Mouse (Mus musculus) thymus, adult 2 months (tissue): ENCODE data around the gene Atox1. TPM values are rescaled to one million over a fixed set of nuclear protein-coding genes. Genes with fewer than 3 reads are reported as not detected.

Experiments
- DNase-seq: peaks from one replicate; pipeline ENCODE4 v3.0.0; 2021
- H3K27ac ChIP-seq: fragments of 200-500 bp; 2 replicates; pipeline ENCODE4 v1.5.1; 2012; ENCODE audit warnings: low read length, control low read depth; ENCODE audit not compliant: control insufficient read depth, insufficient read depth
- H3K27me3 ChIP-seq: fragments of 200-500 bp; 2 replicates; pipeline ENCODE4 v1.6.1; 2012; ENCODE audit warnings: mild to moderate bottlenecking, low read length, moderate library complexity, mixed read lengths; ENCODE audit not compliant: control insufficient read depth, insufficient read depth
- H3K36me3 ChIP-seq: fragments of 200-500 bp; 2 replicates; pipeline ENCODE4 v1.6.1; 2012; ENCODE audit warnings: mild to moderate bottlenecking, low read length, moderate library complexity; ENCODE audit not compliant: control insufficient read depth, insufficient read depth
- H3K4me1 ChIP-seq: fragments of 200-500 bp; replicated peaks from 2 replicates; pipeline ENCODE4 v1.6.1; 2012; ENCODE audit warnings: low read length; ENCODE audit not compliant: control insufficient read depth, insufficient read depth
- H3K4me3 ChIP-seq: fragments of 200-500 bp; 2 replicates; pipeline ENCODE4 v1.5.1; 2012; ENCODE audit warnings: mild to moderate bottlenecking, low read length, control low read depth, moderate library complexity; ENCODE audit not compliant: control insufficient read depth, insufficient read depth
- CTCF ChIP-seq: fragments of 200-500 bp; IDR thresholded peaks from 2 replicates; pipeline ENCODE4 v1.5.1; 2012; ENCODE audit warnings: mild to moderate bottlenecking, control low read depth, low read length, moderate library complexity, borderline replicate concordance; ENCODE audit not compliant: control insufficient read depth, poor library complexity, insufficient read depth; ENCODE audit errors: extremely low read depth
- POLR2A ChIP-seq: fragments of 200-500 bp; IDR thresholded peaks from 2 replicates; pipeline ENCODE4 v1.6.1; 2012; ENCODE audit warnings: mild to moderate bottlenecking, low read length, control low read depth, moderate library complexity; ENCODE audit not compliant: control insufficient read depth, poor library complexity, insufficient read depth; ENCODE audit errors: extremely low read depth
- WGBS: fragments of 180-500 bp; shearing (Covaris S2); methylation state at CpG from one replicate; pipeline ENCODE4 v1.1.7; 2018; 5-methylcytosine and 5-hydroxymethylcytosine counted together
- polyA plus RNA-seq: library from polyadenylated mRNA; depleted of rRNA; stranded (reverse); fragments of >200 nt; gene quantifications from 2 replicates; pipeline ENCODE4 v1.2.3, GENCODE M21; 2012; rRNA removed

The Atox1 gene
- polyA plus RNA-seq = 383 and 432 TPM in 2 replicates

DNA sequence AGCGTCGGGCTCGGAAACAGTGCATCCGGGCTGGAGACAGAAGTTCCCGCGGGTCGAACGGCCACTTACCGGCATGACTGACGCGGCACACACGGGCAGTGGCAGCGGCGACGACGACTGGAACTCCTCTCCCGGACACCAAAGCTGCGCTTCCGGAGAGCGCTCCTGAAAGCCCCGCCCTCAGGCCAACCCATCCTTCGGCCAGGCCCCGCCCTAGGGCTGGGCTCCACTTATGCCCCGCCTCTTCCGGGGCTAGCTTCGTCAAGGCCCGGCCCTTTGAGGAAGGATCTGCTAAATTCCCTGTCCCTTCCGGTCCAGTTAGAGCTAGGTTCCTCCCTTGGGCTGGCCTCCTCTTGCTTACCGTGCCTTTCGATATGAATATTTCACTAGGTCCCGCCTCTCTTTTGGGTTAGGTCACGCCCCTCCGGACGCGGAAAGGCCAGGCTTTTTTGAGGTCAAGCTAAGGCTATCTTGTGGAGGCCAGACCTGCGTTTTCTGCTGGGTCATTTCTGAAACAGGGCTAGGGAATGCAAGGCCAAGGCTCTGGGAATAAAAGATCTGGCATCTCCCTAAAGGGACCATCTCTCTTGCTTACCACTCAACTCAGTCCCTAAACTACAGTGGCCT is at the start of gene Atox1:
Gene Atox1 (minus strand): TSS at position 221 of the 627 bp plus-strand sequence.
- WGBS = 2% methylated on average over 36 of the region's 36 CpGs
- Histone ChIP-seq H3K36me3 (no peaks in the 10 kb centered on the region), H3K27me3 (no peaks in the 10 kb centered on the region), H3K4me1 (peaks cover 18% of the 10 kb centered on the region), H3K27ac (no peak within 1 kb of the TSS; the same call in 1 of the 2 replicates), H3K4me3 (peak within 1 kb of the TSS; percentile 68)
- DNase-seq = peak; percentile 88
- peak; percentile 58; the same call in 1 of the 2 replicates for TF ChIP-seq POLR2A
- peak; percentile 7; the same call in 1 of the 2 replicates for TF ChIP-seq CTCF

DNA sequence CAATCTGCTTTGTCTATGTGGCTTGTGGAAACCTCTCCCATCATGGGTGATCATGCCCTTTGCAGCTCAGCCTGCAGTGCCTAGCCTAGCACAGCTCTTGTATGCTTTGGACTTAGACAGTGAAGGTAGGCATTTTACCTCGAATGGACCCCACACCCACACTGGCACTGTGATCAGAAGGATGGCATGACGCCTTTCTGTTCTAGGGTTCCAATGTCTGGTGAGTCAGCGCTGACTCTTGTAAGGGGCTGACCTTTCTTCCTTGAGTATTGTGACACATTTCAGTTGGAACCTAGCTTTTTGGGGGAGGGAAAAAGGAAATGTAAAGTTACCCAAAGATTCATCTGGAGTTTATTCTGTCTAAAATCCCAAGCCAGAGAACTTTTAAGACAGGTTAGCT is 44.4 kb upstream of the Atox1 start:
- no peak overlapping the region for H3K27ac ChIP-seq
- H3K4me1 ChIP-seq = no peaks in the 10 kb centered on the region
- TF ChIP-seq CTCF = no peak
- no peak for TF ChIP-seq POLR2A
- WGBS = 85% methylated on average over 3 of the region's 3 CpGs
- no peaks in the 10 kb centered on the region for H3K27me3 ChIP-seq
- H3K4me3 ChIP-seq = no peak overlapping the region
- no peak for DNase-seq
- H3K36me3 ChIP-seq = peaks cover 3% of the 10 kb centered on the region; the same call in 1 of the 2 replicates

DNA sequence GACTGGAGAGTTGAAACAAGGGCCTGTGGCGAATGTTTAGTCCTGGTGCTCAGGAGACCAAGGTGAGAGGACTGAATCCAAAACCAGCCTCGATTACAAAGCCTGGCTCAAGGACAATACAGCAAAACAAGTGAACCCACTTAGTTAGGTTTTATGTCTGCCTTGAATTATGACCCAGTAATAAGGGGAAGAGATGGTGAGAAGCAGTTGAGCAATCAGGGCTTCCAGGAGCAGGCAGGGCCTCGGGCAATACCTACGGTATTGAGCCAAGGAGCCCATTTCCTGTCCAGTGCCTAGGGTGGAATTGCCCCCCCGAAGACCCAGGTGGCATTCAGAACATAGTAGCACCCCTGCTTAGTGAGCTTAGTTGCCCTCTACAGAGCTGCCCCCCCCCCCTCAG is 41.8 kb upstream of the Atox1 start:
- peaks cover 18% of the 10 kb centered on the region for H3K36me3 ChIP-seq
- H3K4me1 ChIP-seq = no peaks in the 10 kb centered on the region
- H3K4me3 ChIP-seq = no peak overlapping the region
- DNase-seq = no peak
- no peaks in the 10 kb centered on the region for H3K27me3 ChIP-seq
- 84% methylated on average over 5 of the region's 5 CpGs for WGBS
- no peak overlapping the region for H3K27ac ChIP-seq
- no peak for TF ChIP-seq CTCF
- TF ChIP-seq POLR2A = no peak

DNA sequence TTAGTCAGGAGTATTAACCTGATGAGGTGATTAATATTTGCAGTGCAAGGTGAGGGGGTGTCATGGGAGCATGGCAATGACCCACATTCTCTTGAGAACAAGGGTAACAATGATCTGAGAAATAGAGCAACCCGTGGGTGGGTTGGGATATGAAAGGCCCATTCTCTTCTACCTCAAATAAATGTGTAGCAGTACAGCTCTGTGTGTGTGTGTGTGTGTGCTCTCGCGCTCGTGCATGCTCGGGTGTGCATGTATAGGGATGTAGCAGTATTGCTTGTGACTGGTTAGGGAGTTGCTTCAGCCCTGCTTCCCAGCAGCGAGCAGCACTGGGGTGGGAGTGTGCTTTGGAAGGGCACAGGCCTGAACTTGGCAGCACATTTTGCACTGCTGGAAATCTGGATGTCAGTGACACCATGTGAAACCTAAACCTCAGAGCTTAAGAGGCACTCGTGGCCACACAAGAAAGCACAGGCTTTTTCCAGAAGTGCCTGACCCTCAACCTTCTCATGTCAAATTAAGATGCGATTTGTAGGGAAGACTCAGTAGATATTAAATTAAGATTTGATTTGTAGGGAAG is 41.0 kb upstream of the Atox1 start:
- Histone ChIP-seq H3K27ac (no peak overlapping the region), H3K27me3 (no peaks in the 10 kb centered on the region), H3K4me1 (no peaks in the 10 kb centered on the region), H3K36me3 (peaks cover 23% of the 10 kb centered on the region), H3K4me3 (no peak overlapping the region)
- WGBS = 93% methylated on average over 8 of the region's 8 CpGs
- DNase-seq = no peak
- TF ChIP-seq POLR2A = no peak
- no peak for TF ChIP-seq CTCF

DNA sequence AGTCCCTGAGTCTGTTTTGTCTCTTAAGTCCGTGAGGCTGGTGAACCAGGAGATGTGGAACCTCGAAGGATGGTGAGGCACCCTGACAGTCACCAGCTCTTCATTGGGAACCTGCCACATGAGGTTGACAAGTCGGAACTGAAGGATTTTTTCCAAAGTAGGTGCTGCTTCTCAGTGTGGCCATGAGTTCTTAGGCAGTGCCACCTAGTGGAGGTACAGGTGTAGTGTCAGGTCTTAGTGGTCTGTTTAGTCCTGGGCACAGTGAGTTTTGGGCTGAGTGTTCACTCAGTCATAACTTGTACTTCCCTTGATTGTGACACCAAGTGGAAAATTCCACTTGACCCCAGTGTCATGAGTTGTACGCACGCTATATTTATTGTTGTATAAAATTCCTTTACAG is 36.8 kb upstream of the Atox1 start:
- peaks cover 63% of the 10 kb centered on the region for H3K36me3 ChIP-seq
- TF ChIP-seq CTCF (no peak), POLR2A (no peak)
- 71% methylated on average over 5 of the region's 5 CpGs for WGBS
- H3K4me3 ChIP-seq = no peak overlapping the region
- peak; percentile 43 for DNase-seq
- H3K27me3 ChIP-seq = no peaks in the 10 kb centered on the region
- H3K4me1 ChIP-seq = no peaks in the 10 kb centered on the region
- no peak overlapping the region for H3K27ac ChIP-seq

DNA sequence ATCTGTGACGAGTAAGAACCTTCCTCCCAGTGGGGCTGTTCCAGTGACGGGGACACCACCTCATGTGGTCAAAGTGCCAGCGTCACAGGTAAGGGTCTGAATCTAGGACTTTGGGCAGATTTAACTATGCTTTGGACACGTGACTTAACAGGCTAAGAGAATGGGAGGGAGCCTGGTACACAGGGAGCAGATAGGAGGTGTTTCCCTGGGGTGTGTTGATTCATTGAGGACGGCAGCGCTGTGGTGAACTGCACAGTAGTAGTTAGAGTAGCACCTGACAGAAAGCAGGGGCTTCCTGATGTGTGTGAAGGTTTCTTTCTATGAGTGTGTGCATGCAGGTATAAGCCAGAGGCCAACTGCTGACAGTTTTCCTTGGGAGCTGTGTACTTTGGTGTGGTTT is 35.1 kb upstream of the Atox1 start:
- no peak for TF ChIP-seq POLR2A
- TF ChIP-seq CTCF = no peak
- Histone ChIP-seq H3K36me3 (peaks cover 81% of the 10 kb centered on the region), H3K27ac (no peak overlapping the region), H3K27me3 (no peaks in the 10 kb centered on the region), H3K4me1 (no peaks in the 10 kb centered on the region), H3K4me3 (no peak overlapping the region)
- 94% methylated on average over 6 of the region's 6 CpGs for WGBS
- no peak for DNase-seq
